In the genomic region with DNA sequence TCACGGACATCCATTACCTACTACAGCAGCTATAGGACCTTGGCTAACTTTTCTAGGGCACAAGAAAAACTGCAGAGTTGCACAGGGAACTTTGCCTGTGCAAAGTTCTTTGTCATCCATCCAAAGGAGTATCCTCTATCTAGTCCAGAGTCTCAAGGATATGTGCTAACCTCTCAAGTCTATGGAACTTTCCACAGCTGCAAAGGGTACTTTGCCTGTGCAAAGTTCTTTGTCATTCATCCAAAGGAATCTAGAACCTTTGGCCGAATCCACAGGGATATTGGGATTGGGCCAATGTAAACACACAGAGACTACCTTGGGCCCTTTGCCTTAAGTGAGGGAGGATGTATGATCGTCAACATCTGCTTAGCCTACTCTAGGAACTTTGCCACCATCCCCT, we compare ENCODE assay signal across 19 mouse cellular contexts.
"Had no signal": no experiment of that assay in that cellular context is flagged by ENCODE, and none has a peak within 500 bp of the region (broad histone marks: within the 10 kb centered on the region; RNA-seq: fewer than 3 reads in every experiment).

No protein-coding gene starts in this region.

- H3K4me1 ChIP-seq: midbrain, embryonic 10.5 days; midbrain, embryonic 12.5 days; neural tube, embryonic 13.5 days; neural tube, embryonic 15.5 days had no signal

- DNase-seq: lung, adult 18-20 months; lung, embryonic 14.5 days; lung, postnatal 10 days; lung, postnatal 4 days; midbrain, embryonic 14.5 days; retina, postnatal 1 day; right cerebral cortex, adult 18-20 months; right cerebral cortex, postnatal 25 days; right cerebral cortex, postnatal 4 days; spleen, adult 18-20 months; thymus, adult 18-20 months; thymus, postnatal 14 days; thymus, postnatal 36 days had no signal

- H3K27me3 ChIP-seq: midbrain, embryonic 12.5 days; neural tube, embryonic 13.5 days; neural tube, embryonic 15.5 days had no signal

- ATAC-seq: midbrain, embryonic 16.5 days had no signal

- H3K4me2 ChIP-seq: lung, embryonic 14.5 days; midbrain, embryonic 12.5 days; neural tube, embryonic 13.5 days; neural tube, embryonic 15.5 days had no signal

- H3K4me3 ChIP-seq: midbrain, embryonic 10.5 days; midbrain, embryonic 12.5 days; myocyte; neural tube, embryonic 13.5 days; neural tube, embryonic 15.5 days had no signal

- H3K9ac ChIP-seq: lung, embryonic 14.5 days; midbrain, embryonic 12.5 days; neural tube, embryonic 13.5 days; neural tube, embryonic 15.5 days had no signal

- H3K36me3 ChIP-seq: midbrain, embryonic 10.5 days; midbrain, embryonic 12.5 days; neural tube, embryonic 13.5 days; neural tube, embryonic 15.5 days had no signal

- H3K9me3 ChIP-seq: midbrain, embryonic 10.5 days; midbrain, embryonic 12.5 days; neural tube, embryonic 15.5 days had no signal

- H3K27ac ChIP-seq: midbrain, embryonic 10.5 days; midbrain, embryonic 12.5 days; neural tube, embryonic 13.5 days; neural tube, embryonic 15.5 days had no signal
